Mouse (Mus musculus): ENCODE measurements around the gene Psen1. TPM values are rescaled to one million over a fixed set of nuclear protein-coding genes. Genes with fewer than 3 reads are reported as not detected.
A peak's percentile ranks its signal among the peaks of the same experiment; 100 is the strongest.

Psen1 gene
- total and polyA plus RNA-seq, 2 experiments from 2014 or later = 51.7 to 58.0 TPM

DNA sequence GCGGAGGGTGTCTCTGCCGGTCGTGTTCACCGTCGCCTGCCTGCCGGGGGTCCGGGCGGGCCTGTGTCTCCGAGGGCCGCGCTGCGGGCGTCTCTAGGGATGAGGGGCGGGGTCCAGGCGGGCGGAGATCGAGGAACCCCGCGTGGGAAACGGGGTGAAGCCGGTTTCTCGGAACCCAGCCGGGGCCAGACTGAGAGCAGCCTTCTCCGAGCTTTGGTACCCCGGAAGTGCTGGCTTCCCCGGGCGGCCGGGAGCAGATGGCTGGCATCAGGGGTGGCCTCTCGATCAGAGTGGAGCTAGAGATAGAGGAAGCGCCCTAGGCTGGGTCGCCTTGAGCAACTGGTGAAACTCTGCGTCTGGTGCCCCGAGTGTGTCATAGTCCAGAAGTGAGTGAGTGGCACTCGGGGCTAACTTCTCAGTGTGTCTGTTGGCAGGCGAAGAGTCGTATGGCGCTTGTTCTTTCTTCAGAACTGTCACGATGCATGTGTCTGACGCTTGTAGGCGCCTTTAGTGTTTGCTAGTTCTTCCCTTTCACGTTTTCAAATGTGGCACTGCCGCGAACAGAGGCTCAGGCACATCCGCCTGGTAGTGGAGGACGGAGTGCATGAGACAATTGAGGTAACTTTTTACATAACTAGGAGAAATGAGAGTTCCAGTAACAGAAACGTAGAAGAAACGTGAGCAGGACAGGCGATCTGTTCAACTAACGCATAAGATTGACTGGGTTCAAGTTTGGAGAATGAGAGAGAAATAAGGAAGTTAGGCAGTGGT, 549 bp downstream of the Psen1 start:
- under 1% methylated on average over 48 of the region's 49 CpGs for WGBS
- H3K9ac ChIP-seq = peak overlapping the region; percentile 65
- ATAC-seq = peak; percentile 73
- H3K9me3 ChIP-seq (ENCODE audit: low read length) = no peaks in the 10 kb centered on the region
- peak overlapping the region; percentile 77 for H3K4me2 ChIP-seq (ENCODE audit: low read depth)
- peak overlapping the region; percentile 64 for H3K4me3 ChIP-seq (ENCODE audit: low read depth, low read length)
- peak; percentile 74 for DNase-seq
- no peak for TF ChIP-seq CTCF (IDR thresholded peaks at IDR 0.05; ENCODE audit: low read depth)
- H3K36me3 ChIP-seq (ENCODE audit: insufficient read depth) = peaks cover 7% of the 10 kb centered on the region; the same call in 1 of the 2 replicates
- H3K27ac ChIP-seq (ENCODE audit: low read depth, low read length) = peak overlapping the region; percentile 87
- peaks cover 7% of the 10 kb centered on the region for H3K4me1 ChIP-seq (ENCODE audit: insufficient read depth)
- no peaks in the 10 kb centered on the region for H3K27me3 ChIP-seq (ENCODE audit: insufficient read depth, low read length)

DNA sequence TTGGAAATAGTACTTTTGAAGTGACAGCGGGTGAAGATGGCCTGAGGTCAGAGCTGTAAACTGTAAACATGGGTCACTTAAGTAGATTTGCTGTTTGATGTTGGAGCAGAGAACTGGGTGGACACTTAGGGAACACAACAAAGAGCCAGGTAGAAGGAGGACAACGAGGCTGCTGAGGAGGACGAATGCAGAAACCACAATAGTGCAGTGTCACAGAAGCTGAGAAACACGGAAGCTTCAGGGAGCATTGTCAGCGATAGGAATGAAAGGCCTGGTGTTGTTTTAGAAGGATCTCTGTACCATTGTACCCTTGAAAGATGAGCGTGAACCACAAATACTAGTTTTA, 1.1 kb downstream of the Psen1 start:
- no peak for TF ChIP-seq CTCF (IDR thresholded peaks at IDR 0.05; ENCODE audit: low read depth)
- no peak for ATAC-seq
- no peaks in the 10 kb centered on the region for H3K9me3 ChIP-seq (ENCODE audit: low read length)
- no peak overlapping the region for H3K27ac ChIP-seq (ENCODE audit: low read depth, low read length)
- peaks cover 7% of the 10 kb centered on the region for H3K4me1 ChIP-seq (ENCODE audit: insufficient read depth)
- H3K27me3 ChIP-seq (ENCODE audit: insufficient read depth, low read length) = no peaks in the 10 kb centered on the region
- H3K9ac ChIP-seq = peak overlapping the region; percentile 65
- DNase-seq = no peak
- peak overlapping the region; percentile 77 for H3K4me2 ChIP-seq (ENCODE audit: low read depth)
- 0 out of 2 replicates have a peak, but pooled peaks cover 4% of the 10 kb centered on the region for H3K36me3 ChIP-seq (ENCODE audit: insufficient read depth)
- peak overlapping the region; percentile 64 for H3K4me3 ChIP-seq (ENCODE audit: low read depth, low read length)
- 25% methylated on average over 6 of the region's 6 CpGs for WGBS

DNA sequence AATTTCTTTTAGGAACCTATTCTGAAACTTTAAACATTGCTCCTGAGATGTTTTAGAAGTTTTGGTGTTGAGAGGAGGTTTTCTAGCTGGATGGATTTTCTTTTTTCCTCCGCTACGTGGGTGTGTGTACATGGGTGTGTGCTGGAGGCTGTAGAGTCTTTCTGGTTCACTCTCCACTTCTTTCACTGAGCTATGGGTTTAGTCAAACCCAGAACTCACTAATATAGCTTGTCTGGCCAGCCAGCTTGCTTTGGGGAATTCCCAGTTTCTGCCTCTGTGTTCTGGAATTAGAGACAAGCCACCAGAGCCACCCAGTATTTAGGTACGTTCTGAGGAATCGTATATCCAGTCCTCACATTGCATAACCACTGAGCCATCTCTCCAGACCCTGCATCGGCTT, 6.1 kb downstream of the Psen1 start:
- ATAC-seq = no peak
- no peak for TF ChIP-seq CTCF (IDR thresholded peaks at IDR 0.05; ENCODE audit: low read depth)

DNA sequence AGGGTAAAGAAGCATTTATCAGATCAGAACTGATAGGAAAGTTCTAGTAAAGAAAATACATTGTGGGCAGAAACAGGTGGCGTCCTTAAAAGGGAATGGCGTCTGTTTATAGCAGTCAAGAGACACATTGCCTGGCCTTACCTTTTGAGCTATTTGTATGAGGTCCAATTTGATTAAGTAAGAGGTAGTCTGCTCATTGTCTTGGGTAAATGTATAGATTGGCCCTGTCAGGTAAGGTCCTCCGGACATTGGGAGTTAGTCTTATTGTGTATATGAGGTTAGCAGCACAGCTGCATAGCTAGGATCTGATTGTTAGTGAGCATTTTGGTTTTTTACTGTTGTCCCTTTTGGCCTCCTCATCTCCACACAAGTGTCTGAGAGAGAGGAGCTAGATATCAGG, 6.7 kb downstream of the Psen1 start:
- Histone ChIP-seq H3K27ac (ENCODE audit: low read depth, low read length) (no peak overlapping the region), H3K36me3 (ENCODE audit: insufficient read depth) (peaks cover 6% of the 10 kb centered on the region; the same call in 1 of the 2 replicates)
- 92% methylated on average over 3 of the region's 3 CpGs for WGBS

More for the DNA sequence above, 6.1 kb downstream of the Psen1 start:
- Histone ChIP-seq H3K27me3 (ENCODE audit: insufficient read depth, low read length) (no peaks in the 10 kb centered on the region), H3K4me1 (ENCODE audit: insufficient read depth) (peaks cover 7% of the 10 kb centered on the region), H3K27ac (ENCODE audit: low read depth, low read length) (no peak overlapping the region), H3K9me3 (ENCODE audit: low read length) (no peaks in the 10 kb centered on the region), H3K4me3 (ENCODE audit: low read depth, low read length) (no peak overlapping the region), H3K4me2 (ENCODE audit: low read depth) (no peak overlapping the region), H3K36me3 (ENCODE audit: insufficient read depth) (0 out of 2 replicates have a peak, but pooled peaks cover 4% of the 10 kb centered on the region), H3K9ac (no peak overlapping the region)
- DNase-seq = no peak
- WGBS = 94% methylated on average over 5 of the region's 5 CpGs

DNA sequence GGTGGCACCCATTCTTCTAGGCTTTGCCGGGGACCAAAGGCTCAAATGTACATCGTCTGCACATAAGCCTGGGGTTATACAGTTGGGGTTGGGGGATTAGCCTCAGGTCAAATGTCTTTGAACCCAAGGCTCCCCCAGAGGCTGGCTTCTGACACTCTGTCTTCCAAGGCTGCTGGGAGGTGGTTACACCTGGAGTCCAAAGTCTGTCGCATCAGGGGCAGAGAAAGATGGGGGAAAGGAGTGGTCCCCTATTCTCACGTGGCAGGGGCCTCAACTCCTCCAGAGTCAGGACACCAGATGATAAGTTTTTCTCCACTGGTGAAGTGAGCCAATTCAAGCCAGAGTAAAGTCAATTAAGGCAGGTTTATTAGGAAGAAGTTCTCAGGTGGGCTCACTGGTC, 10.7 kb downstream of the Psen1 start:
- DNase-seq (no peak), ATAC-seq (no peak)
- peaks cover 23% of the 10 kb centered on the region for H3K36me3 ChIP-seq (ENCODE audit: insufficient read depth)
- no peaks in the 10 kb centered on the region for H3K4me1 ChIP-seq (ENCODE audit: insufficient read depth)
- H3K4me2 ChIP-seq (ENCODE audit: low read depth) = no peak overlapping the region
- WGBS = 93% methylated on average over 4 of the region's 4 CpGs
- H3K27ac ChIP-seq (ENCODE audit: low read depth, low read length) = no peak overlapping the region
- H3K27me3 ChIP-seq (ENCODE audit: insufficient read depth, low read length) = no peaks in the 10 kb centered on the region
- no peak overlapping the region for H3K4me3 ChIP-seq (ENCODE audit: low read depth, low read length)
- no peaks in the 10 kb centered on the region for H3K9me3 ChIP-seq (ENCODE audit: low read length)
- no peak for TF ChIP-seq CTCF (IDR thresholded peaks at IDR 0.05; ENCODE audit: low read depth)
- no peak overlapping the region for H3K9ac ChIP-seq

More for the DNA sequence above, 6.7 kb downstream of the Psen1 start:
- H3K27me3 ChIP-seq (ENCODE audit: insufficient read depth, low read length) = no peaks in the 10 kb centered on the region
- ATAC-seq (no peak), DNase-seq (no peak)
- no peak for TF ChIP-seq CTCF (IDR thresholded peaks at IDR 0.05; ENCODE audit: low read depth)
- H3K9ac ChIP-seq = no peak overlapping the region
- H3K4me3 ChIP-seq (ENCODE audit: low read depth, low read length) = no peak overlapping the region
- no peaks in the 10 kb centered on the region for H3K9me3 ChIP-seq (ENCODE audit: low read length)
- H3K4me2 ChIP-seq (ENCODE audit: low read depth) = no peak overlapping the region
- peaks cover under 1% of the 10 kb centered on the region for H3K4me1 ChIP-seq (ENCODE audit: insufficient read depth)

DNA sequence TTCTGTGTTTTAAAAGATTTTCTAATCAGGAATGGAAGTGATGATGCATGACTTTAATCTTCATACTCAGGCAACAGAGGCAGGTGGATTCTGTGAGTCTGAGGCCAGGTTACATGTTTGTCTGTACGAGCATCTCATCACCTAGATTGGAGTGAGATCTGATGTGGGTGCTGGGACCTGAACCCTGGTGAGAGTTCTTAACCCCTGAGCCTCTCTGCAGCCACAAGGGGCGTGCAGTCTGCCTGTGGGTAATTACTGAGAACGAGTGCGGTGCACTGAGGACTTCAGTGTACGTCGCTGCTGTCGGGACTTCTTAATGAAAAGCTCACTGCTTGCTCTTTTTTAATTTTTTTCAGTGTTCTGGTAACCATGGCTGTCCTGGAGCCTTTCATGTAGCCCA, 13.7 kb downstream of the Psen1 start:
- no peak overlapping the region for H3K9ac ChIP-seq
- H3K9me3 ChIP-seq (ENCODE audit: low read length) = no peaks in the 10 kb centered on the region
- WGBS = 90% methylated on average over 7 of the region's 7 CpGs
- H3K36me3 ChIP-seq (ENCODE audit: insufficient read depth) = peaks cover 23% of the 10 kb centered on the region
- ATAC-seq (no peak), DNase-seq (no peak)
- H3K4me2 ChIP-seq (ENCODE audit: low read depth) = no peak overlapping the region
- TF ChIP-seq CTCF (IDR thresholded peaks at IDR 0.05; ENCODE audit: low read depth) = no peak
- H3K4me3 ChIP-seq (ENCODE audit: low read depth, low read length) = no peak overlapping the region
- H3K4me1 ChIP-seq (ENCODE audit: insufficient read depth) = no peaks in the 10 kb centered on the region
- no peaks in the 10 kb centered on the region for H3K27me3 ChIP-seq (ENCODE audit: insufficient read depth, low read length)
- no peak overlapping the region for H3K27ac ChIP-seq (ENCODE audit: low read depth, low read length)

DNA sequence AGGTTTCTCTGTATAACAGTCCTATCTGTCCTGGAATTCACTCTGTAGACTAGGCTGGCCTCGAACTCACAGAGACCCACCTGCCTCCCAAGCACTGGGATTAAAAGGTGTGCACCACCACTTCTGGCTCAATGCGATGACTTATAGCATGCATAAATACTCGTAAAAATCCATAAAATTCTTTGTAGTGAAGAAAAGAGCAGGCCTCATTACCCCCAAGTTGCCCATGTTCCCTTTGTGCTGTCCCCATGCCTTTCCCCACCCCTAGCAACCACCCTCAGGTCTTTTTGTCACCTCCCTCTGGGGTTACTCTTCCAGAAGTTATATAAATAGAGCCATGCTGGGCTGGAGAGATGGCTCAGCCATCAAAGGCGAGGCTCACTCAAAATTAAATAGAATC, 14.8 kb downstream of the Psen1 start:
- ATAC-seq (no peak), DNase-seq (no peak)
- no peaks in the 10 kb centered on the region for H3K27me3 ChIP-seq (ENCODE audit: insufficient read depth, low read length)
- WGBS = 33% methylated on average over 4 of the region's 4 CpGs
- no peak overlapping the region for H3K4me3 ChIP-seq (ENCODE audit: low read depth, low read length)
- H3K9me3 ChIP-seq (ENCODE audit: low read length) = no peaks in the 10 kb centered on the region
- TF ChIP-seq CTCF (IDR thresholded peaks at IDR 0.05; ENCODE audit: low read depth) = no peak
- H3K27ac ChIP-seq (ENCODE audit: low read depth, low read length) = no peak overlapping the region
- H3K4me1 ChIP-seq (ENCODE audit: insufficient read depth) = no peaks in the 10 kb centered on the region
- H3K4me2 ChIP-seq (ENCODE audit: low read depth) = no peak overlapping the region
- H3K36me3 ChIP-seq (ENCODE audit: insufficient read depth) = peaks cover 23% of the 10 kb centered on the region
- no peak overlapping the region for H3K9ac ChIP-seq

Measured in forebrain, postnatal 0 days (tissue).